9 mouse cellular contexts compared by ENCODE assay signal in the genomic region with DNA sequence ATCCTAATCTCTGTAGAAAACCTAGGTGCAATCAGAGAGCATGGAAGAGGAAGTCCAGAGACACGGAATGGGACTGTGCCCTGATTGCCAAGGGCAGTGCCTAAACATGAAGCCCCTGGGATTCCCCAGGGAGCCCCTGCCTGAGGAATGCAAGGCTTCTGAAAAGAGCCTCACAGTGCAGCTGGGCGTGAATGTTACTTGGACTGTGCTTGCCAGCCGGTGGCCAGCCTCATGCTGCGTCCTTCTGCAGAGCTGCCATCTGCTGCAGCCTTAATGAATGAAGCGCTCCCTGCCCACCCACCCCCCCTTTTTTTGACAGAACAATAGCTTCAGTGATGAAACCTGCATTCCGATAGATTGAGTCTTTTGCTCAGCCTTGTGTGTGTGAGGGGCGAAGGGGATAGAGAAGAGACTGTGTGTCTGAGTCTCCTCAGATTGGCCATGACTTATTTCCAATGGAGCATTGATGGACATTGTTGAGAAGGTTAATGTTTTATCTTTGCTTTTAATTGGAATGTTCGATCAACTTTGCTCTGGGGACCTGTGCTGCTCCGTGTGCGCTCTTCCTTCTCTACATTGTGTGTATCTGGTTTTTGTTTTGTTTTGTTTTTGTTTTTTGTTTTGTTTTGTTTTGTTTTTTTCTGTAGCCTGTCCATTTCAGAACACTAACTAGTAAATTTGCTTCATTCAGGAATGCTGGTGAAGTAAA. TPM values are rescaled to one million over a fixed set of nuclear protein-coding genes. Genes with fewer than 3 reads are reported as not detected.
DNase-seq lines count a peak whose midpoint lies in the region; ATAC-seq lines count a peak whose summit lies in the region.
"Had no signal": no experiment of that assay in that cellular context is flagged by ENCODE, and none has a peak within 500 bp of the region (broad histone marks: within the 10 kb centered on the region; RNA-seq: fewer than 3 reads in every experiment).

No protein-coding gene starts in this region.

- H3K4me1 ChIP-seq in liver, embryonic 11.5 days (replicated peaks; ENCODE audit: control insufficient read depth, insufficient read depth, low read length), result no peaks in the 10 kb centered on the region
- H3K4me1 ChIP-seq in intestine, embryonic 15.5 days (replicated peaks), result 0 out of 2 replicates have a peak, but pooled peaks cover 3% of the 10 kb centered on the region
- peaks cover 23% of the 10 kb centered on the region for H3K4me1 ChIP-seq in midbrain, embryonic 10.5 days

- no peak overlapping the region for H3K4me2 ChIP-seq in liver, embryonic 11.5 days
- H3K4me2 ChIP-seq in intestine, embryonic 15.5 days (replicated peaks), result no peak overlapping the region

- DNase-seq in liver, result peak; percentile 7
- no peak for DNase-seq in liver, embryonic 11.5 days (ENCODE audit: low spot score)
- peak; percentile 70 for DNase-seq in embryo, embryonic 11.5 days (ENCODE audit: low read depth, low spot score)
- DNase-seq in midbrain, embryonic 10.5 days (ENCODE audit: low spot score), result peak; percentile 89
- DNase-seq in spleen, adult 12 weeks (ENCODE audit: low spot score), result no peak
- no peak for DNase-seq in thymus, postnatal 10 days (ENCODE audit: low spot score in 2 of 2)

- H3K27me3 ChIP-seq in liver, embryonic 11.5 days (replicated peaks; ENCODE audit: control insufficient read depth, insufficient read depth, low read length), result no peaks in the 10 kb centered on the region
- no peaks in the 10 kb centered on the region for H3K27me3 ChIP-seq in intestine, embryonic 15.5 days (replicated peaks)
- no peaks in the 10 kb centered on the region for H3K27me3 ChIP-seq in midbrain, embryonic 10.5 days (ENCODE audit: low read depth, poor library complexity, severe bottlenecking)

- H3K9me3 ChIP-seq in liver, embryonic 11.5 days (ENCODE audit: control insufficient read depth, low read length), result no peaks in the 10 kb centered on the region
- H3K9me3 ChIP-seq in intestine, embryonic 15.5 days, result no peaks in the 10 kb centered on the region
- no peaks in the 10 kb centered on the region for H3K9me3 ChIP-seq in midbrain, embryonic 10.5 days (replicated peaks)

- no peak overlapping the region for H3K9ac ChIP-seq in liver, embryonic 11.5 days (ENCODE audit: low read depth, low read length)
- no peak overlapping the region for H3K9ac ChIP-seq in intestine, embryonic 15.5 days

- no peaks in the 10 kb centered on the region for H3K36me3 ChIP-seq in liver, embryonic 11.5 days (ENCODE audit: control insufficient read depth, insufficient read depth, low read length)
- no peaks in the 10 kb centered on the region for H3K36me3 ChIP-seq in intestine, embryonic 15.5 days
- H3K36me3 ChIP-seq in midbrain, embryonic 10.5 days, result no peaks in the 10 kb centered on the region

- no peak overlapping the region for H3K27ac ChIP-seq in liver, embryonic 11.5 days (ENCODE audit: low read depth, low read length)
- H3K27ac ChIP-seq in intestine, embryonic 15.5 days, result no peak overlapping the region
- H3K27ac ChIP-seq in midbrain, embryonic 10.5 days (replicated peaks), result peak overlapping the region; percentile 80
- H3K27ac ChIP-seq: left cerebral cortex, adult 2 months had no signal

- ATAC-seq in liver, embryonic 11.5 days (replicated peaks; ENCODE audit: low FRiP score), result no peak
- ATAC-seq in intestine, embryonic 15.5 days, result peak; percentile 61
- ATAC-seq in erythroid progenitor cell, adult 5-6 weeks (replicated peaks; ENCODE audit: low FRiP score, poor library complexity, severe bottlenecking), result no peak

- no peak overlapping the region for H3K4me3 ChIP-seq in liver, embryonic 11.5 days (ENCODE audit: low read depth, low read length)
- H3K4me3 ChIP-seq in intestine, embryonic 15.5 days (replicated peaks), result no peak overlapping the region
- peak overlapping the region; percentile 26 for H3K4me3 ChIP-seq in midbrain, embryonic 10.5 days
- H3K4me3 ChIP-seq: left cerebral cortex, adult 2 months had no signal

- WGBS in liver, embryonic 11.5 days, result 28% methylated on average over 10 of the region's 10 CpGs
- 17% methylated on average over 10 of the region's 10 CpGs for WGBS in intestine, embryonic 15.5 days
- WGBS in midbrain, embryonic 10.5 days, result 5% methylated on average over 10 of the region's 10 CpGs

RNA-seq across cellular contexts. Expression of gene Slc35f1, which starts 52.5 kb away (rescaled TPM):
- 0.14 and 0.23 TPM in 2 replicates for polyA plus RNA-seq in liver, embryonic 11.5 days (2014; fragmentation: Nextera tagmentation; extraction: Ambion mirVana)
- polyA plus RNA-seq in intestine, embryonic 15.5 days (2015; fragmentation: Nextera tagmentation; extraction: Ambion mirVana), result 2.4 and 3.1 TPM in 2 replicates
- polyA plus RNA-seq in midbrain, embryonic 10.5 days (2016; fragmentation: Nextera tagmentation; extraction: Ambion mirVana), result 7.2 and 9.3 TPM in 2 replicates
- not detected in 2 replicates for total RNA-seq in erythroid progenitor cell, adult 5-6 weeks (2015; ENCODE audit: low replicate concordance)
- not detected in 2 replicates for total RNA-seq in erythroid progenitor cell, adult 5-6 weeks (2017; ENCODE audit: low replicate concordance)

Comparison
In these comparisons a context has a peak if more than half of its experiments do, and no peak if none do; other contexts are left out.
1. DNase-seq: peak in liver (single experiment), embryo, embryonic 11.5 days (single experiment) and midbrain, embryonic 10.5 days (single experiment); none in liver, embryonic 11.5 days (single experiment), spleen, adult 12 weeks (single experiment) and thymus, postnatal 10 days (0 of 2).